Mouse (Mus musculus) neural tube, embryonic 11.5 days (tissue): ENCODE measurements around the gene Ube2t. TPM values are rescaled to one million over a fixed set of nuclear protein-coding genes. Genes with fewer than 3 reads are reported as not detected.

ENCODE experiments used
- ATAC-seq: fragments of 200-750 bp; cut with Nextera tagmentation; 2 replicates; pipeline ENCODE4 v1.8.0; 2017; ENCODE audit warnings: moderate number of reproducible peaks, mild to moderate bottlenecking, moderate TSS enrichment, moderate library complexity; ENCODE audit not compliant: insufficient read depth, low FRiP score, low TSS enrichment
- DNase-seq: peaks from one replicate; pipeline ENCODE4 v3.0.0-alpha.2; 2015; ENCODE audit warnings: low spot score
- H3K27ac ChIP-seq: fragments of 300-500 bp; sonication (generic); 2 replicates; pipeline ENCODE4 v1.5.1; 2014; ENCODE audit warnings: low read depth, mild to moderate bottlenecking, low read length
- H3K27me3 ChIP-seq: fragments of 300-500 bp; sonication (generic); 2 replicates; pipeline ENCODE4 v1.6.1; 2014; ENCODE audit warnings: mild to moderate bottlenecking, low read length, mixed read lengths; ENCODE audit not compliant: control insufficient read depth, insufficient read depth
- H3K36me3 ChIP-seq: fragments of 300-500 bp; sonication (generic); 2 replicates; pipeline ENCODE4 v1.6.1; 2014; ENCODE audit warnings: mild to moderate bottlenecking, low read length, moderate library complexity, mixed read lengths; ENCODE audit not compliant: control insufficient read depth, insufficient read depth
- H3K4me1 ChIP-seq: fragments of 300-500 bp; sonication (generic); 2 replicates; pipeline ENCODE4 v1.6.1; 2014; ENCODE audit warnings: low read length, mixed read lengths; ENCODE audit not compliant: control insufficient read depth, insufficient read depth
- H3K4me2 ChIP-seq: fragments of 300-500 bp; sonication (generic); 2 replicates; pipeline ENCODE4 v1.6.1; 2014; ENCODE audit warnings: low read depth, mild to moderate bottlenecking, moderate library complexity
- H3K4me3 ChIP-seq: fragments of 300-500 bp; sonication (generic); 2 replicates; pipeline ENCODE4 v1.5.1; 2014; ENCODE audit warnings: low read depth, low read length
- H3K9ac ChIP-seq: fragments of 300-500 bp; sonication (generic); 2 replicates; pipeline ENCODE4 v1.6.1; 2014; ENCODE audit warnings: mild to moderate bottlenecking, low read length
- H3K9me3 ChIP-seq: fragments of 300-500 bp; sonication (generic); 2 replicates; pipeline ENCODE4 v1.6.1; 2016; ENCODE audit warnings: low read length; ENCODE audit not compliant: control insufficient read depth
- WGBS: fragments of 180-500 bp; shearing (Covaris S2); extraction: QIAGEN DNeasy Blood & Tissue Kit; methylation state at CpG from one replicate; pipeline ENCODE4 v1.1.7; 2014; 5-methylcytosine and 5-hydroxymethylcytosine counted together
- polyA plus RNA-seq: library from polyadenylated mRNA; unstranded; fragments of >200 nt; fragmentation: Nextera tagmentation; extraction: Ambion mirVana; gene quantifications from 2 replicates; pipeline ENCODE4 v1.2.1, GENCODE M21; 2014

Ube2t gene
- polyA plus RNA-seq, 1 experiment from 2014 or later, result 44.8 TPM

GRCm38 (mm10) chr1:134947590-134947989 is 14.8 kb upstream of the Ube2t start:
- ATAC-seq (no peak), DNase-seq (no peak)
- H3K9ac ChIP-seq, result no peak overlapping the region
- no peaks in the 10 kb centered on the region for H3K9me3 ChIP-seq
- no peak overlapping the region for H3K27ac ChIP-seq
- H3K4me3 ChIP-seq, result no peak overlapping the region
- H3K27me3 ChIP-seq, result no peaks in the 10 kb centered on the region
- H3K36me3 ChIP-seq, result no peaks in the 10 kb centered on the region
- no peak overlapping the region for H3K4me2 ChIP-seq
- 87% methylated on average over 7 of the region's 7 CpGs for WGBS
- no peaks in the 10 kb centered on the region for H3K4me1 ChIP-seq

- ATAC-seq, result no peak
- H3K4me1 ChIP-seq, result no peaks in the 10 kb centered on the region
- H3K9ac ChIP-seq, result no peak overlapping the region
- H3K27me3 ChIP-seq, result no peaks in the 10 kb centered on the region
- no peak overlapping the region for H3K27ac ChIP-seq
- WGBS, result 92% methylated on average over 3 of the region's 3 CpGs
- H3K9me3 ChIP-seq, result no peaks in the 10 kb centered on the region
- H3K4me3 ChIP-seq, result no peak overlapping the region
- DNase-seq, result no peak
- no peak overlapping the region for H3K4me2 ChIP-seq
- H3K36me3 ChIP-seq, result no peaks in the 10 kb centered on the region
These were observed 12.4 kb upstream of the Ube2t start for GRCm38 (mm10) chr1:134949946-134950345.

GRCm38 (mm10) chr1:134955050-134955636 is 7.2 kb upstream of the Ube2t start:
- H3K4me1 ChIP-seq, result no peaks in the 10 kb centered on the region
- peak overlapping the region; percentile 76 for H3K4me3 ChIP-seq
- ATAC-seq (peak; percentile 35; the same call in 1 of the 2 replicates), DNase-seq (no peak)
- H3K27me3 ChIP-seq, result no peaks in the 10 kb centered on the region
- H3K4me2 ChIP-seq, result peak overlapping the region; percentile 55
- H3K36me3 ChIP-seq, result no peaks in the 10 kb centered on the region
- no peaks in the 10 kb centered on the region for H3K9me3 ChIP-seq
- peak overlapping the region; percentile 79 for H3K27ac ChIP-seq
- peak overlapping the region; percentile 83 for H3K9ac ChIP-seq
- 6% methylated on average over 16 of the region's 16 CpGs for WGBS

GRCm38 (mm10) chr1:134955637-134956176 is 6.7 kb upstream of the Ube2t start, which contains the start of gene Ppp1r12b:
TSS of gene Ppp1r12b (minus strand) at chr1:134955942.
- WGBS, result under 1% methylated on average over 39 of the region's 39 CpGs
- Histone ChIP-seq H3K36me3 (no peaks in the 10 kb centered on the region), H3K4me3 (peak within 1 kb of the TSS; percentile 76), H3K4me1 (no peaks in the 10 kb centered on the region), H3K4me2 (peak within 1 kb of the TSS; percentile 55), H3K27ac (peak within 1 kb of the TSS; percentile 79), H3K9me3 (no peaks in the 10 kb centered on the region), H3K9ac (peak within 1 kb of the TSS; percentile 83), H3K27me3 (no peaks in the 10 kb centered on the region)
- peak; percentile 96 for DNase-seq
- ATAC-seq, result peak; percentile 96

GRCm38 (mm10) chr1:134960634-134961033 is 1.7 kb upstream of the Ube2t start:
- Histone ChIP-seq H3K36me3 (no peaks in the 10 kb centered on the region), H3K27me3 (no peaks in the 10 kb centered on the region), H3K9me3 (no peaks in the 10 kb centered on the region), H3K4me3 (no peak overlapping the region), H3K4me1 (0 out of 2 replicates have a peak, but pooled peaks cover 3% of the 10 kb centered on the region), H3K4me2 (no peak overlapping the region), H3K27ac (no peak overlapping the region), H3K9ac (no peak overlapping the region)
- WGBS, result 62% methylated on average over 7 of the region's 7 CpGs
- ATAC-seq (no peak), DNase-seq (no peak)

- Histone ChIP-seq H3K4me1 (0 out of 2 replicates have a peak, but pooled peaks cover 3% of the 10 kb centered on the region), H3K9me3 (no peaks in the 10 kb centered on the region), H3K4me3 (peak overlapping the region; percentile 68), H3K27me3 (no peaks in the 10 kb centered on the region), H3K4me2 (peak overlapping the region; percentile 52), H3K27ac (no peak overlapping the region), H3K36me3 (no peaks in the 10 kb centered on the region), H3K9ac (peak overlapping the region; percentile 60)
- 4% methylated on average over 11 of the region's 11 CpGs for whole genome bisulfite sequencing
- no peak for ATAC-seq
- no peak for DNase-seq
These were observed 456 bp downstream of the Ube2t start for GRCm38 (mm10) chr1:134962821-134963220.

- 0 out of 2 replicates have a peak, but pooled peaks cover 3% of the 10 kb centered on the region for H3K4me1 ChIP-seq
- WGBS, result 88% methylated on average over 2 of the region's 2 CpGs
- 0 out of 2 replicates have a peak, but pooled peaks cover 3% of the 10 kb centered on the region for H3K36me3 ChIP-seq
- no peak overlapping the region for H3K4me2 ChIP-seq
- H3K27me3 ChIP-seq, result no peaks in the 10 kb centered on the region
- H3K9ac ChIP-seq, result no peak overlapping the region
- H3K4me3 ChIP-seq, result no peak overlapping the region
- H3K9me3 ChIP-seq, result no peaks in the 10 kb centered on the region
- no peak for ATAC-seq
- no peak for DNase-seq
- H3K27ac ChIP-seq, result no peak overlapping the region
These were observed 3.1 kb downstream of the Ube2t start for GRCm38 (mm10) chr1:134965430-134965829.

- 81% methylated on average over 1 of the region's 1 CpGs for WGBS
- DNase-seq, result no peak
- no peak for ATAC-seq
These were observed 10.6 kb downstream of the Ube2t start for GRCm38 (mm10) chr1:134972920-134973319.

More at GRCm38 (mm10) chr1:134972920-134973319, 10.6 kb downstream of the Ube2t start:
- peaks cover 5% of the 10 kb centered on the region; the same call in 1 of the 2 replicates for H3K36me3 ChIP-seq
- H3K27me3 ChIP-seq, result no peaks in the 10 kb centered on the region
- H3K4me3 ChIP-seq, result no peak overlapping the region
- no peaks in the 10 kb centered on the region for H3K9me3 ChIP-seq
- H3K4me1 ChIP-seq, result no peaks in the 10 kb centered on the region
- no peak overlapping the region for H3K4me2 ChIP-seq
- no peak overlapping the region for H3K9ac ChIP-seq
- no peak overlapping the region for H3K27ac ChIP-seq
